Mouse (Mus musculus): ENCODE results near the gene Ddah1.

- TF ChIP-seq EP300 (IDR thresholded peaks at IDR 0.05; ENCODE audit: insufficient read depth, low read depth, low read length) = no peak
- no peak for TF ChIP-seq CTCF (IDR thresholded peaks at IDR 0.05)
- TF ChIP-seq POLR2A (IDR thresholded peaks at IDR 0.05; ENCODE audit: insufficient read depth, low read depth, low read length) = no peak
These were observed 40.9 kb downstream of the Ddah1 start for GRCm38 (mm10) chr3:145799365-145799764.
